Mouse (Mus musculus) left cerebral cortex, adult 8-10 months (tissue): ENCODE results near the gene Cisd1. TPM values are rescaled to one million over a fixed set of nuclear protein-coding genes. Genes with fewer than 3 reads are reported as not detected.
"Not testable (repeated sequence)": the region's sequence is repeated elsewhere in the genome, so short reads cannot be mapped to it uniquely, and the experiment has no call there.

Experiments
- DNase-seq, 2 experiments: peaks; one replicate each; pipeline ENCODE4 v3.0.0; 2022; ENCODE audit warnings: low spot score in 2 of 2
- total RNA-seq, 4 experiments: library from RNA; stranded (reverse); gene quantifications; 2 replicates each; pipeline ENCODE4 v1.2.4; 2022

The Cisd1 gene
- 100 to 1,000 TPM; 121 to 129 (median 127) TPM for total RNA-seq

DNA sequence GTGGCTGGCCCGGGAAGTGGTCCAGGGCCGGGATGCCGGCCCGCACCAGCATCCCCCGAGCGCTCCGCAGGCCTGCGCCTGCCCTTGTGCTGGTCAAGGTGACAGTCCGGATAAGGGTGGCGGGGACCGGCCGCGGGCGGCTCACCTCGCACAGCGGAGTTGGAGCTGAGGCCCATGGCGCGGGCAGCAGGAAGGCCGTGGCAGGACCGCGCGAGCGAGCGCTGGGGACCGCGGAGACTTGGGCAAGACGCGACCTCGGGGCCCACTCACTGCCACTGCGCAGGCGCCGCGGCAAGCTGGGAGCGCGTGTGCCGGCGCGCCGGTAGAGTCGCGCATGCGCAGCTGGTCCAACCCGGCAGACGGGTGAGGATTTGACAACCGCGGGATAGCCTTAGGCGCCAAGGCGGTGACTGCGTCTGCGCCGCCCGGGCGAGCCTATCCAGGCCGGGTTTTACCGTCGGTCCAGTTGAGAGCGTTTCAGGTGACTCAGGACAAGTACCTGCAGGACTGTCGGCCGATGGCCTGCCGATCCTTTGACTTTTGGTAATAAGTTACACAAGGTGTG lies at the start of gene Cisd1:
Cisd1 (minus strand) TSS at position 376 of the 565 bp plus-strand sequence.
- peak; percentile 81 to 93 for DNase-seq

- DNase-seq: no peak
Observed at GRCm38 (mm10) chr10:71389311-71389710, 44.6 kb upstream of the Cisd1 start.

DNA sequence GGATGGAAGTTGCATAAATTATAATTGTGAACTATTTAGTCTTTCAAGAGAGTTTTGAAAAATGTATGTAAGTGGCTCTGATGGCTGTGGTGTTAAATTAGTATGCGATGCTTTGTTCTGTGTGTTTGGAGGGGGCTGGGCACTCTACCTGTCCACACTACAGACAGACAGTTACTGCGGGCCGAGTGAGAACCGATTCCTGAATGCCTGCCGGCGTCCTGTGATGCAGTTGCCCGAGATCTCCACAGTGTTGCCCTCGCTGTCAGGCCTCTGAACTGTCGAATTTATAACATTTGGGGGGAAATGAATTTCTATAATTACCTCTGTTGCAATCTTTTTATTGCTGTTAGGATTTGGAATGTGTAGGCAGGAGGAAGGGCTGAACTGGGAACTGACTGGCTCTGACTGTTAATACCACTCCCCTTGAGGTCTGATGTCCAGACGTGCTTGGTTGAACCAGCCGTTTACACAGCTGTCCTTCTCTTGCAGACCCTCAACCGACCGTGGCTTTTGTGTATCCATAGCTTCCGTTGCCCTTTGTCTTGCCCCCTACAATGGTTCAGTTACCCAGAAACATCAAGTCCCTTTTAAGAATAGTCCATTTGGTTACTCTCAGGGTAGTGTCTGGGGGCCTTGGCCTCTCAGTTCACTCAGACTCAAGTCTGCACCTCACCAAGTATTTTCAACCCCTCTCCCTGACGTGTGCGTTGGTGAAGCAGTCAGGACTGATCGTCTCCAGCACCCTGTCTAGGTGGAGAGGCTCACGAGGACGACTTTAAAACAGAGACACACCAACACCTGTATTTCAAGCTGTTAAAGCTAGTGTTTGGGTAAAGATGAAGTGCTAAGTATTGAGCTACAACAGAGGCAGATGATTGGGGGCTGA lies 39.6 kb upstream of the Cisd1 start:
- no peak for DNase-seq

DNA sequence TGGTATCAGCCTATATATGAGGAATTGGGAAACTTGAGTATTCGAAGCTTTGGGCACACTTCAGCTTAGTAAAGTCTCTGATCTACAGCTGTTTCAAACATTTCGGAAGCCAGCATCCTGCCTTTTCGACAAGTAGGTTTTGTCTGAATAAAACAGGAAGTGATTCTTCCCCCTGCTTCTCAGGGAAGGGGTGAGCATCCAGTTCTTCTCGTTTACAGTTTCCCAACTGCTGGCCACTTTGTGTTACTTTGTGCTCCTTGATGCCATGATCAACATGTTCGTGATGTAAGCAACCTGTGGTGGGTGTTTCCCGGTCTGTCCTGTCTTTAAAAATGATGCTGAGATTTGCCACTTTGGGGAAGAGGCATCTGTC lies 38.8 kb upstream of the Cisd1 start:
- DNase-seq: not testable (repeated sequence)

- no peak for DNase-seq
Observed at GRCm38 (mm10) chr10:71382858-71383551, 38.3 kb upstream of the Cisd1 start.

- DNase-seq: no peak
Observed at GRCm38 (mm10) chr10:71382109-71382508, 37.4 kb upstream of the Cisd1 start.

- no peak for DNase-seq
Observed at GRCm38 (mm10) chr10:71381471-71382033, 36.8 kb upstream of the Cisd1 start.

GRCm38 (mm10) chr10:71380406-71380805 lies 35.7 kb upstream of the Cisd1 start:
- DNase-seq: peak in 1 of 2 experiments; percentile 66

- no peak for DNase-seq
Observed at GRCm38 (mm10) chr10:71376014-71376413, 31.3 kb upstream of the Cisd1 start.

- no peak for DNase-seq
Observed at GRCm38 (mm10) chr10:71373706-71374105, 29.0 kb upstream of the Cisd1 start.

- peak in 1 of 2 experiments; percentile 62 for DNase-seq
Observed at GRCm38 (mm10) chr10:71371881-71372280, 27.1 kb upstream of the Cisd1 start.

DNA sequence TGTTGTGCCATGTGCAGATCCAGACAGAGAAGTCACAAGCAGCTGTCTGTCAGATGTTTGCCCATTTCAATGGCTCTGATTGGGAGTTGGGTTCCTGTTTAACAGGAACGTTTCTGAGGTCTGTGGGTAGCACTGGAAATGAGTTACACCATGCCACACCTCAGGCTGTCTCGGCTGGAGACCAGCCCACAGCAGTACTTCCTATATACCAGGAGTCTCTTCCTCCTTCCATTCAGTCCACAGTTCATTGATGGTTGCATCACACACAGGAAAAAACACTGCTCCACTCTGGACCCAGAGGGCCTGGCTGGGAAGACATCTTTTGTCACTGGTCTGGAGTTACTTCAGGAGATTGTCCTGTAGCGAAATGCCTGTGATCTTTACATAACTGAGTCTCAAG lies 24.7 kb upstream of the Cisd1 start:
- no peak for DNase-seq

DNA sequence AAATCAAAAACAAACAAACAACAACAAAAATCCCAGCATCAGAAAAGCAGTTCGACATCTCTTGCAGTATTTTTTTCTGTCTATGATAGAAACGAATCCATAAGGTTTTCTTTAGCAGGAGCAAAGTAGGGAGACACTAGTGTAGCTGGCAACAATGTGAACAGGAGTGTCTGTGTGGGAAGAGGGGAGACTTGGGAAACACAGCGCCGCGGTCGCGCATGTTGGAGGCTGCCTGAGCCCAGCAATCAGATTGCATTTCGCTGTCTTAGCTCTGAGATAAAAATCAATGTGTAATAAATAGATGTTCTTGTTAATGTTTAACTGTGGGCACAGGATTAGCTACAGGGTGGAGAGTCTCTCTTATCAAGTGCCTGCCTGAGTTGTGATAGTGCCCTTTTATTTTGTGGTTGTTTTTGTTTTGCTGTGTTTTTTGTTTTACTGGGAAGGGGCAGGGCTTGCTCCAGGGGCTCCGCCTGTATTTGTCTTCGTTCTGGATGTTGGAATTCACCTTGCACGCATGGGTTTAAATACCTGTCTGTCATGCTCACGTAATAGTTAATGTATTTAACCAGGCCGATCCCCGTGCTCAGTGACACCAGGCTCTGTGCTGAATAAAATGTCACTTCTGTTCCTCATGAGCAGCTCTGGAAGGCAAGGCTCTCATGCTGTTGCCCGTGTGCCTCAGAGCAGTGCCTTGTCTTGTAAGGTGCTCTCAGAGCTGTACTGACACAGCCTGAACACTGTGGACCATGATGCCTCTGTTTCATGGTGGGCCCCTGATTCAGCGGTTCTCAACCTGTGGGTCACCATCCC lies 23.6 kb upstream of the Cisd1 start:
- no peak for DNase-seq

GRCm38 (mm10) chr10:71363858-71364257 lies 19.1 kb upstream of the Cisd1 start:
- DNase-seq: no peak

DNA sequence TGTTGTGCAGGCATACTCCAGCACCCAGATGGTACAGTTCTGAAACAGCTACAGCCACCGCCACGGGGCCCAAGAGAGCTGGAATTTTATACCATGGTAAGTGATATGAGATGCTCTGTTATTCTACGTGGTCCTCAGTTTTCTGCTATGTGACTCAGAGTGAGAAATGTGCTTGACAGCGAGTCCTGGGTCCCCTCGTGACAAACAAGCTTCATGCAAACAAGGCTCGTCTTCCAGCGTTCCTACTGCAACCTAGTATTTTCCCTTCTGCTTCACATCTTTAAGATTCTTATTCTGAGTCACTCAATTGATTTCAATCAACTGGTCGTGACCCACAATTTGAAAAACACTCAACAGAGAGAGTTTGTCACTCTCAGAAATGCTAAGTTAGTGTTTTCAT lies 18.7 kb upstream of the Cisd1 start:
- DNase-seq: no peak

DNA sequence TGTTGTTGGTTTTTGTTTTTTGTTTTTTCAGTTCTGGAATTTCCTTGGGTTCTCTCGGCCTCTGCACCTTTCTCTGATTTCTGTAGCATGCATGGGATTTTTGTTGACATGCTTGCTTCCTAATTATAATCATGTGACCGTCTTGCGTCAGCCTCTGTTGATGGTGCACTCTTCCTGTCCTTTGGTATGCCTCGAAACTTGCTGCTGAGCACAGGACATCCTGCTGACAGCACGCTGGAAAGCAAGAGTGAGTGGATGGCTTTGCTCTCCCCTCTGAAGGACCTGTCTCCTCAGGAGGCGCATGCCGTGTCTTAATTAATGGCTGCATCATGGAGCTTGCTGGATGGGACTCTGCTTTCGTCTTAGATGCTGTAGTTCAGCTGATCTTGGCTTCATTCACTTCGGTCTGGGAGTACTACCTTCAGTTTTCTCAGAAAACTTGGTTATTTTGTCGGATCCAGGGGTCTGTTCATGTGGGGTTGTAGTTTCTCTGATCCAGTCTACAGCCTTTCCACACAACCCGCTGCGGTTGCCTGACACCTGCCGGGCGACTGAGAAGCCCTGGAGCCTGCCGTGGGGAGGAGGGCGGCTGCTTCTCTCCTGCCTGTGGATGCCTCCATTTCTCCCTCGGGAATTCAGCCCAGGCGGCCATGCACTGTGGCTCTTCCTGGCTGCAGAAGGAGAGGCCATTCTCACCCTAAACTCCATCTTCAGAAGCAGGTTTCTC lies 17.2 kb upstream of the Cisd1 start:
- no peak for DNase-seq

- DNase-seq: no peak
Observed at GRCm38 (mm10) chr10:71361044-71361443, 16.3 kb upstream of the Cisd1 start.

- no peak for DNase-seq
Observed at GRCm38 (mm10) chr10:71354947-71355346, 10.2 kb upstream of the Cisd1 start.

DNA sequence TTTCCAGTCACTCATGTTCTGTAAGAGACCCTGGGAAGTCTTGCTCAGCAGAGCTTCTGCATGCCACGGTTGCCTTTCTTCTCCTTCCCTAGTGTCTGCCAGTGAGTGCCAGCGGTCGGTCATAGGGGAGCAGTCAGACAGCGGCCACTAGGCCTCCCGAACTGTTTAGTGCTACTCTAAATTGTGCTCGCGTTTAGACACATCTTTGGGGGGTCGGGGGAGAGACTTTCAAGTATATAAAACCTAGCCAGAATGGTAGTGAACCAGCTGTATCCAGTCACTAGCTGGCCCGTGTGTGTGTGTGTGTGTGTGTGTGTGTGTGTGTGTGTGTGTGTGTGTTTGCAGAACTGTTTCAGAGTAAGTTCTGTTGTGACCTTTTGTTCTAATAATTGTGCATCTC lies 9.1 kb upstream of the Cisd1 start:
- DNase-seq: no peak

GRCm38 (mm10) chr10:71351301-71351700 lies 6.5 kb upstream of the Cisd1 start:
- no peak for DNase-seq
